Mouse (Mus musculus): ENCODE data around the gene Fam162a.
A peak's percentile ranks its signal among the peaks of the same experiment; 100 is the strongest.
"Not testable (repeated sequence)": the region's sequence is repeated elsewhere in the genome, so short reads cannot be mapped to it uniquely, and the experiment has no call there.

Fam162a gene

GRCm38 (mm10) chr16:36057933-36058475 lies 13.4 kb downstream of the Fam162a start:
- no peak for DNase-seq

- no peak for DNase-seq
These were observed 15.0 kb downstream of the Fam162a start for GRCm38 (mm10) chr16:36056416-36056815.

GRCm38 (mm10) chr16:36054920-36055319 lies 16.5 kb downstream of the Fam162a start:
- DNase-seq = no peak

GRCm38 (mm10) chr16:36053524-36054275 lies 17.7 kb downstream of the Fam162a start:
- DNase-seq = no peak

GRCm38 (mm10) chr16:36051491-36051890 lies 19.9 kb downstream of the Fam162a start:
- DNase-seq = no peak

- no peak for DNase-seq
These were observed 23.9 kb downstream of the Fam162a start for GRCm38 (mm10) chr16:36047538-36047937.

GRCm38 (mm10) chr16:36043964-36044363 lies 27.4 kb downstream of the Fam162a start:
- no peak for DNase-seq

GRCm38 (mm10) chr16:36043073-36043472 lies 28.3 kb downstream of the Fam162a start:
- DNase-seq = no peak

GRCm38 (mm10) chr16:36041625-36042020 lies 29.8 kb downstream of the Fam162a start:
- DNase-seq = no peak

GRCm38 (mm10) chr16:36040640-36041624 lies 30.5 kb downstream of the Fam162a start, which contains the start of gene Wdr5b:
Gene Wdr5b (plus strand): TSS chr16:36041190.
- DNase-seq = peak; percentile 97

- DNase-seq = not testable (repeated sequence)
These were observed 43.3 kb downstream of the Fam162a start for GRCm38 (mm10) chr16:36028120-36028519.

GRCm38 (mm10) chr16:36016335-36016734 lies 55.1 kb downstream of the Fam162a start:
- no peak for DNase-seq

- DNase-seq = no peak
These were observed 63.0 kb downstream of the Fam162a start for GRCm38 (mm10) chr16:36008396-36008795.

- DNase-seq = not testable (repeated sequence)
These were observed 72.5 kb downstream of the Fam162a start for GRCm38 (mm10) chr16:35998852-35999251.
